Mouse (Mus musculus): ENCODE results near the gene Fam172a.
"Not testable (repeated sequence)": the region's sequence is repeated elsewhere in the genome, so short reads cannot be mapped to it uniquely, and the experiment has no call there.

The Fam172a gene

DNA sequence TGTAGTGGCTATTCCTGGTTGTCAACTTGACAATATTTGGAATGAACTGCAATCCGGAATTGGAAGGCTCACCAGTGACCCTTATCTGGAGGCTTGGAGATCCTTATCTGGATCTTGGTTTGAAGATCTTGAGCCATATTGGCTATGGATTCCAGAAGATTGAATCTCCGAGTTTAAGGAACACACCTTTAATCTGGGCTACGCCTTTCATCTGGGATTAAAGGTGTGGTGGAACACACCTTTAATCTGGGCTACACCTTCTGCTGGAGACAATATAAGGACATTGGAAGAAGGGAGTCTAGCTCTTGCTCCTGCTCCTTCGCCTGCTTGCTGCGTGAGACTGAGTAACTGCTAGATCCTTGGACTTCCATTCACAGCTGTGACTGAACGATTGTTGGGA is at the start of gene Fam172a:
Gene Fam172a (plus strand): TSS at position 301 of the 400 bp plus-strand sequence.
- DNase-seq (ENCODE audit: low read depth, low spot score): not testable (repeated sequence)

DNA sequence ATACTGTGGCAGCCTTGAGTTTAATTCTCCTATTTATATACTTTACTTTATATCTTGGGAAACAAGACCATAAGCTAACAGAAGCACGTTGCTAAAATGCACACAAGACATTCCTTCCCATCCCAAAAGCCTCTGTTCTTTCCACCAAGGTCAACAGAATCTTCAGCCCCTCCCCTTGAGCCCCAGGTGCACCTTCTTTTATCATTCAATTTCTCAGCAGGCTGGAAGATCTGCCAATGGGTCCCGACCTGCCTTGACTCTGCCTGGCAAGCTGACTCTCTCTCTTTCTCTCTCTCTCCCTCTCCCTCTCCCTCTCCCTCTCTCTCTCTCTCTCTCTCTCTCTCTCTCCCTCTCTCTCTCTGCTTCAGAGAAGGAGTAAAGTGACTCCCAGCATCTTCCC is 13.2 kb upstream of the Fam172a start:
- no peak for DNase-seq (ENCODE audit: low read depth, low spot score)

DNA sequence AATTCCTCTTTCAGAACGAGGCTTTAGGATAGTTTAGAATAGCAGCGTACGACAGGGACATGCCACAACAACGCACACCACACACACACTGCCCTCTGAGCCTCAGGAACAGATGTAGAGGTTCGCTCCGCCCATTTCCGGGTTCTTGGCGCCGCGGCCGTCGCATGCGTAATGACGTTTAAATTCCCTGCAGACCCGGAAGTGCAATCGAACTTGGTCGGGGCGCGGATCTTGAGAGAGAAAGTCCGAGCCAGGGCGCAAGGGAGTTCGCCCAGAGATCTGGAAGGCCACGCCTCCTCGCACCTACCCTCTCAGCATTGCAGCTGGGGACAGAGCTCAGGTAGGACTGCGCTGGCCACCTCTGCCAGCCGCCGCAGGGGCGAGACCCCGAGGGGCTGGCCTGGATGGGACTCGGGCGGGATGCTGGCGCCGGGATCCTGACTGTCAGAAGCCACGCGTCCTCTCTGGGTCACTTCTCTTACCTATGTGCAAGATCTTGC is 6.7 kb downstream of the Fam172a start:
- DNase-seq (ENCODE audit: low read depth, low spot score): peak; percentile 78

DNA sequence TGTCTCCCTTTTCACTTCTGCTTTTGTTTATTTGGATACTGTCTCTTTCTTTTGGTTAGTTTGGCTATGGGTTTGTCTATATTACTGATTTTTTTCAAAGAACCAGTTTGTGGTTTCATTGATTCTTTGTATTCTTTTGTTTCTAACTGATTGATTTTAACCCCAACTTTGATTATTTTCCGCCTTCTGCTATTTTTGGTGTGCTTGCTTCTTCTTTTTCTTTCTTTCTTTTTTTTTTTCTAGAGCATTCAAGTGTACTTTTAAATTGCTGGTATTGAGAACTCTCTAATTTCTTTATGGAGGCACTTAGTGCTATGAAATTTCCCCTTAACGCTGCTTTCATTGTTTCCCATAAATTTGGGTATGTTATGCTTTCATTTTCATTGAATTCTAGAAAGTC is 15.7 kb downstream of the Fam172a start:
- no peak for DNase-seq (ENCODE audit: low read depth, low spot score)

DNA sequence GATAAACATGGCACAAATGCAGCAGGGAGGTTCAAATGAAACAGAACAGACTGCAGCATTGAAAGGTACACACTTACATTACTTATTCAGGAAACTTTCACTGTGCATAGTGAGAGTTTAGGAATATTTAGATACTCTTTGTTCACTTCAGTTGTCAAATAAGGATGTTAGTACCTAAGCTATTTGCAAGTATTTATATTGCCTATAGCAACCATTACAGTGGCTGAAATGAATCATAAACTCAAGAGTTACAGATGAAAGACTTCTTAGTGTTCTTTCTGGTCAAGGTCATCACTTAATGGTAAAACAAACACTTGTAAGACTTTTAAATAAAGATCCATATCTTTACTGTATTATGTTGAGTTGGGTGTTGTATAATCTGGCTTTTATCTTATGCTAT is 41.0 kb downstream of the Fam172a start:
- no peak for DNase-seq (ENCODE audit: low read depth, low spot score)

DNA sequence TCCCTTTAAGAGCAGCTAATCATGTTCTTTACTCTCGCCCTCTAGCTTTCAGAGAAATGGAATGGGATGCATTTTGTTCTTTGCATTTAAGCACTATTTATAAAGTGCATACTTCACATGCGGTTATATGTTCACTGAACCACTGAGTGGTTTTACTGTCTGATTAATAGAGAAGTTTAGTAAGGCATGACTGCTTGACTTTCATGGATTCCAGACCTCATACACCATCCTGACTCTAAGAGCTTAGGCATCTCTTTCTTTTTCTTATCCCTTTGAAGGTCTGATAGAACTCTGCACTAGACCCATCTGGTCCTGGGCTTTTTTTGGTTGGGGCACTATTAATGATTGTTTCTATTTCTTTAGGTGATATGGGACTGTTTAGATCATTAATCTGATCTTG is 75.8 kb downstream of the Fam172a start:
- DNase-seq (ENCODE audit: low read depth, low spot score): no peak

DNA sequence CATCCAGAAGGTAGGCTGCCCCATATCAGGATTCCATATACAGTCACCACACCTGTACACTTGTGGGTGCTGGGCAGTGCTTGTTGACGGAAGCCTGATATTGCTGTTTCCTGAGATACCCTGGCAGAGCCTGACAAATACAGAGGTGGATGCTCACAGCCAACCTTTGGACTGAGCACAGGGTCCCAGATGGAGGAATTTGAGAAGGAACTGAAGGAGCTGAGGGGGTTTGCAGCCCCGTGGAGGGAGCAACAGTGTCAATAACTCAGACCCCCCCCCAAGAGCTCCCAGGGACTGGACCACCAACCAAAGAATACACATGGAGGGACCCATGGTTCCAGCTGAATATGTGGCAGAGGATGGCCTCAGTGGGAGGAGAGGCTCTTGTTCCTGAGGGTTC is 105.5 kb downstream of the Fam172a start:
- not testable (repeated sequence) for DNase-seq (ENCODE audit: low read depth, low spot score)

DNA sequence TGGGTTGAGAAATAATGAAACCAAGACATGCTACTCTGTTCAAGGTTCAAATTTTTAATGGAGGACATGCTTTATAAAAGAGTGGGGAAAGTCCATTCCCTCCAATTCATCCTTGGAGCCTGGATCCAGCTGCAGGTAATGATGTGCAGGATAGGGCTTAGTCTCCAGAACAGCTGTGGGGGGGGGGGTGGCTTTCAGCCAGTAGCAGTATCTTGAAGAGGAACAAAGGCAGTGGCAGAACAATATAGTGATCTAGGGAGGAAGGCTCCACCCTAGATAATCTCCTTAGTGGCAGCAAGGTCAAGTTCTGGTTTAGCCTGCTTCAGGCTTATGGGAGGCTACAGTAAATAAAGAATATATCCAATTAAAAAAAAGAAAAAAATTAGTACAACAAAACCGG is 108.6 kb downstream of the Fam172a start:
- DNase-seq (ENCODE audit: low read depth, low spot score): no peak

DNA sequence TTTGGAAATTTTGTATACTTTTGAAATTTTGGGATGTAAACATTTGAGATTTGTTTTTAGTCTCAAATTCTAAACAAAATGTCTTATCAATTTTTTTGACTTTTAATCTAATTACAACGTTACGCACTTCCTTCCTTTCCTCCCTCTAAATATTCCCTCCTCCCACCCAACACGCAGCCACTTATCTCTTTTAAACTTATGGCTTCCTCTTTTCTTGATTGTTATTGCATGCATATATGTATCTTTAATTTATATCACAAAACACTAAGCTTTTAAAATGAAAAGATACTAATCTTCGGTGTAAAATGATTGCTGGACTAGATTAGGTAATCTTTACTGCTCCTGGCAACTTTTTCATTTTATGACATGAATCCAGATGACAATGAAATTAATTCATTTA is 124.3 kb downstream of the Fam172a start:
- no peak for DNase-seq (ENCODE audit: low read depth, low spot score)

DNA sequence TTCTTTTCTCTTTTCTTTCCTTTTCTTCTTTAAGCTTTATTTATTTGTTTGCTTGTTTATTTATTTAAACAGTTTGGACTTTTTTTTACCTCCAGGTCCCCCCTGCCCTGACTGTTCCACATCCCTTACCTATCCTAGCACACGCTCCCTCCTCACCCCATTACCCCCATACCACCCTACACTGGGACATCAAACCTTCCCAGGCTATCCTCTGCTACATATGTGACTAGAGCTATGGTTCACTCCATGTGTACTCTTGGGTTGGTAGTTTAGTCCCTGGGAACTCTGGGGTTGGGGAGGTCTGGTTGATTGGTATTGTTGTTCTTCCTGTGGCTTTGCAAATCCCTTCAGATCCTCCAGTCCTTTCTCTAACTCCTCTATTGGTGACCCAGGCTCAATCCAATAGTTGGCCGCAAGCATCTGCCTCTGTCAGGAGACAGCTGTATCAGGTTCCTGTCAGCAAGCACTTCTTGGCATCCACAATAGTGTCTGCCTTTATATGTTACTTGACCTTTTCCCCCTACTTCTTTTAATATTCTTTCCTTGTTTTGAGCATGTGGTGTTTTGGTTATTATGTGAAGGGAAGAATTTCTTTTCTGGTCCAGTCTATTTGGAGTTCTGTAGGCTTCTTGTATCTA is 141.3 kb downstream of the Fam172a start:
- DNase-seq (ENCODE audit: low read depth, low spot score): no peak

DNA sequence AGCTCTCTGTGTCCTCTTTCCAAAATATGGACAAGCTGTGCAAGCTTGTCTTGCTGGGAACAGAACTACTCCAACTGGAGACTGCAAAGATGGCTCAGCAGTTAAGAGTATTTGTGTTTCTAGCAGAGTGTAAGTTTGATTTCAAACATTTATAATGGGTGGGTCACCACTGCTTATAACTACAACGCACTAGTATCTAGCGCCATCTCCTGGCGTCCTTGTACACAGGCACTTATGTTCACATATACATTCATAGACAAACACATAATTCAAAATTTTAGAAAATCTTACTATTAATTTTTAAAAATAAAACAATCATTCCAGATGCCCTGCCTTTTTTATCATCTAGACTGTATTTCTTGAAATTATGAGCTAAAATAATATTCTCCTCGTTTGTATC is 147.0 kb downstream of the Fam172a start:
- DNase-seq (ENCODE audit: low read depth, low spot score): no peak

DNA sequence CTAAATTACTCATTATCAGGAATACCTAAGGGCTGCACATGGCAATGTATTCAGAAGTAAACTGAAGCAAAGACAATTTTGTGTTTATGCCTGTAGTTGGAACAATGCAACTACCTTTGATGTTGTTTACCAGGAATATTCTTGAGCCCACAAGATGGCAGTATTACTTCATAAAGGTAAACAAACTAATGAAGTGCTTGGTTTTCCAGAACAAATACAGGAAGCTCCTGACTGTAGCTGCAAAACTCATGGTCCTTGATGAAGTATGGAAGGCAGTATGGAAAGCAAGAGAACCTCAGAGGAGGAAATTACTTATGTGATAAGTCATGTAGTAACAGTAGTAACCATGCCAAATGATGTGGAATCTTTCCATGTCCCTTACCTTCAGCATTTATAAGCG is 163.0 kb downstream of the Fam172a start:
- no peak for DNase-seq (ENCODE audit: low read depth, low spot score)

DNA sequence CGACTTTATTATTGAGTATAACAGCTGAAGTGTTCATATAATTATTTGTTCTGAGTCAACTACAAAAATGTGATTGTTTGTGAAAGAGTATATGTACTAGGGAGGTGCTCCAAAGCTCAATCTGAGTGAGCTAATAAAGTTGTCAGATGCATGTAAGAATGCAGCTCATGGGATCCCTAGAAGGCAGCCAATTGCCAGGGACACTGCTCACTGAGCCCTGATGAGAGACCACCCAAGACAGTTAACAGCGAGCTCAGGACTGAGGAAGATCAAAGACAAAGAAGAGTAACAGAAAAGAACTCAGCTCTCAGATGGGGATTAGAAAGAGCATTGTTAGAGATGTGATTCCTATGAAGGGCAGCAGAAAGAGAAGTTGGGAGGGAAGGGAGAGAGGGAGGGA is 166.5 kb downstream of the Fam172a start:
- DNase-seq (ENCODE audit: low read depth, low spot score): no peak

DNA sequence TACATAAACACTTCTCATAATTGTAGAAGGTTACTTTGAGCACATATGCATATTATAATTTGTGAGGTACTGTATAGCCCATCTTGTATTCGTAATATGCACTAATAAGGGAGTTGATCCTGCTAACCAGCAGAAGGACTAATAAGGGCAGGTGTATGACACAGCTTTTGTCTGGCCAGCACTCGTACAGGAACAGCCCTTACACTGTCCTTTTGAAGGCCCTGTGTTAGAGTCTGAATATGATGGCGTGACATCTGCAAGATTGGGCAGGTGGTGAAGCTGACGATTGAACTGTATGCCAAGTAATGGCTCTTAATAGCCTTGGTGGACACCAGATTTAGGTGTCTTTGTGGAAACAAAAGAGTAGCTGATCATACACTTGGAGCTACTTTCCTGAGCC is 176.3 kb downstream of the Fam172a start:
- DNase-seq (ENCODE audit: low read depth, low spot score): no peak

DNA sequence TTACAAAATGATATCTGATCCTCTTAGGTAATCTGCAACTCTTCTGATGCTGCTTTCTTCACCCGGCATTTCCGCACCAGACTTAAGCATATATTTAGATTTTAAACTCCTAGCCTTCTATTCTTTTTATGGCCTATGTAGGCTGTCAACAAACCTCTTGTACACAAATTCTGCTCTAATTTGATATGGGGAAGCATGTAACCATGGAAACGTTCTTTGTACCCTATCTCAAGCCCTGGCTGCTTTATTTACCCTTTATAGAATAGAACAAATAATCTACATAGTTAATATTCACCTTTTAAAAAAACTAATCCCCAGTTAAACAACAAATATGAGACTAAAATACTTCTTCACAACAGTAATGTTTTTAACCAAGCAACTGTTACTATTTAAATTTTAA is 176.7 kb downstream of the Fam172a start:
- no peak for DNase-seq (ENCODE audit: low read depth, low spot score)

DNA sequence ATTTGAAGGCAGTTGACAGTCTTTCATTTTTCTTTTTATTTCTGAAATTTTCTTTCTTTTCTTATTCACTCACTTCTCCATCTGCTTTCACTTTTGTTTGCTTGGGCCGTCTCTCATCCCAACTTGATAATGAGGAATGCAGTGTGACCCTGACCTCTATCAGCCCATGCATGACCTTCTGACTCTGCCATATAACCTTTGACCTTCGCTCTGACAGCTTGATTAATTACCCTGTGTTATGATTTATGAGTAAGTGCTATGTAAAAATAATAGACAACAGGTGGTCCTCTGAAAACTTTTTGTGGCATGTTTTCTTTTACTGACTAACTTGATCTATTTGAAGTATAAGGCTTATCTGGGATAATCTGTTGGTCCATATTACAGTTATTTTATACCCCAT is 195.8 kb downstream of the Fam172a start:
- DNase-seq (ENCODE audit: low read depth, low spot score): no peak

DNA sequence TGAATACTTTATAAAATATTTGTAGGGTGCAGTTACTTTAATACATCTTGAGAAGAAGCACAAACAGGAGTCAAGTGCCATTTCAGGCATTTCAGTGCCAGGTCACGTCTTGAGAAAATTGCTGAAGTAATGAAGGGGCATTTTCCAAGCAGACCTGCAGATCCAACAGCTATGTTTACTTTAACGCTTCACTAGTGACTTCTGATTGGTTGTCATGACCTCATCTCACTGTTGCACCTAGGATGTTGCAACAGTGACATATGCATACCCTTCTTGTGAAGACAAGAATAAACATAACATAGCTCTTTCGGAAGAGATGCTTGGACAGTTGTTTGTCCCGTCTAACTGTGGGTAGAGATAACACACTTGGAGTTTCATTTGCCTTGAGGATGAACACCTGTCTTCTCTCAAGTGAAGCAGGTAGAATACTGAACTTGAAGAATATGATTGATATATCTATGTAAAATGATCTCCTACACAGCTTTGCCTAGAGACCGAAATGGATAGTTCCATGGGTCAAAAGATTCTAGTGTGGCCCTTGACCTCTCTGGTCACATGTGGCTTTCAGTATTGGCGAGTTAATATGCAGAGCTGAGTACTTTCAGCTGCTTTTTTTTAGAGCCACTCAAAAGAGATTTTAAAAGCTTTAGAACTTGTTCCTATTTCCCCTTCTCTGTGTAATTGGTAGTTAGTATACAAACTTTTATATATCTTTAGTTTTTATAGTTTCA is 196.4 kb downstream of the Fam172a start:
- DNase-seq (ENCODE audit: low read depth, low spot score): no peak

DNA sequence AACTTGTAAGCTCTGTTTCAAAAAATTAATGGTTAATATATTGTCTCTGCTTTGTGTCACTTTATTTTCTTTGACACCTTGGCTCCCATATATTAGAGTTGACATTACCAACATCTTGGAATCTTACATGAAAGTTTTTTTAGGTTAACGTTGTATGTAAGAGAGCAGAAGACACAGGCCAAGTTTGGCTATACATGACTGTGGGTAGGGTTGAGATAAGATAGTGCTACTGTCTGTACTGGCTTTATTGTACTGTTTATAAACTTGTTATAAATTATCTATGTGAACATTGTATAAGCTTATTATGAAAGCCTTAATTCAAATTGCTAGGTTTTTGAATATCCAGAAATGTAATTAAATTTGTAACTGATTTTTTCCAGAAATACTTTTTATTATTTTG is 197.9 kb downstream of the Fam172a start:
- DNase-seq (ENCODE audit: low read depth, low spot score): no peak

DNA sequence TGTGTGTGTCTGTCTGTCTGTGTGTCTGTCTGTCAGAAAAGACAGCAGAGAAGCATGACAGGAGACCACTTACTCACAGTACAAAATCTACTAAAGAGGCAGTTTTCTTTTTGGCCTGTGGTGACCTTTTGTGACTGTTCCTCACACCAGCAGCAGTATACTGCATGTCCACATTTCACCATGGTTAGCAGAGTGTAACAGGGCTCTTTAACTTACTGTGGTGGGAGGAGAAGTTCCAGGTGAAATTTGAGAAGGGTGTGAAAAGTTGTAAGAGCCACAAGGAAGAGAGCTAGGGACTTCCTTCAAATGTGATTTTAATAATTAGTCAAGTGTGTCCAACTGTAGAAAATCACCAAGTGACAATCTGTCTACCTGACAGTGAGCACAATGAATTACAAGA is 199.0 kb downstream of the Fam172a start:
- no peak for DNase-seq (ENCODE audit: low read depth, low spot score)

DNA sequence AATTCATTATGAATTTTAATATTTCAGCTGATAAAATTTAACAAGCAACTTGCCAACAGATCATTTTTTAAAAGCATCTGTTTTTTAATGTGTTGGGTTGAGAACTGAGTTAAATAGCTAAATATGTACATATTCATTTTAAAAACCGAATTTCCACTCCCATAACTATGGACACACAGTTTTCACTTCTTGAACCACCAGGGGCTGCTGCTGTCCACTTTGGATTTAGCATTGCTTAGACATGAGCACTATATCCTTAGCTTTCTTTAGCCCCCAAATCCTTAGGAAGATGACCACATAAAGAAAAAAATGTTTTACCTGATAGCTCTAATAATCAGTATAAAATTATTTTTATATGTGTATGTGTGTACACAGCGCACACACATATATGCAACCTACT is 207.4 kb downstream of the Fam172a start:
- no peak for DNase-seq (ENCODE audit: low read depth, low spot score)

DNA sequence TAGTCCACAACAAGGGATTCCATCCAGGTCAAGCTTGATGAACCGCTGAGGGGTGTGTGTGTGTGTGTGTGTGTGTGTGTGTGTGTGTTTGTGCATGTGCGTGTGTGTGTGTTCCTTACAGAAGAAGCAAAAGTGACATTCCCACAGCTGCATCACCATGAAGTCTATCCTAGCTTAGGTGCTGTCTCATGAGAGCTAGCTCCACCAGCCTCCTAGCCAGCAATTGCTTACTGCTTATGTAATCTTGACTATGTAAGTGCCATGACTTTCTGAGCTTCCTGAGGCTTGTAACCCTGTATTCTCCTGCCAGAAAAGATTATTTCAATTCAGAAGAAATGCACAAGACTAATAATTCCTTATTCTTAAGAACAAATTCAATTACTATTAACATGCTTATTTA is 221.0 kb downstream of the Fam172a start:
- DNase-seq (ENCODE audit: low read depth, low spot score): no peak

DNA sequence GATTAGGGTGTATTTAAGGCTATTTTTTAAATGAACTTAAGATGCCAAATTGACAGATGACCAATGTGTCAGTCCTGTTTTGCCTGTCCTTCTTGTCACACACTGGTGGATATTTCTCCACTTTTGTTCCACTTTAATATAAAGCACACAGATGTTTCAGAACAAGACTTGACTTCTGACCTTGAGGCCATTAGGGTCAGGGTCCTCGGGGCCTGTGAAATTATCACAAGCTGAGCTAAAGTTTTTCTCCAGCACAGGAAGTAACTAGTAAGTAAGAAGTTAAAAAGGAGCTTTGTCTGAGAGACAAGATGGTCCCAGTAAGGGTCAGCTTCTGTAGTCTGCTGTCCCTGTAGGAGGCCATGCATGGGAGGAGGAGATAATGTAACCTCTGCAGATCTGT is 255.8 kb downstream of the Fam172a start:
- no peak for DNase-seq (ENCODE audit: low read depth, low spot score)

DNA sequence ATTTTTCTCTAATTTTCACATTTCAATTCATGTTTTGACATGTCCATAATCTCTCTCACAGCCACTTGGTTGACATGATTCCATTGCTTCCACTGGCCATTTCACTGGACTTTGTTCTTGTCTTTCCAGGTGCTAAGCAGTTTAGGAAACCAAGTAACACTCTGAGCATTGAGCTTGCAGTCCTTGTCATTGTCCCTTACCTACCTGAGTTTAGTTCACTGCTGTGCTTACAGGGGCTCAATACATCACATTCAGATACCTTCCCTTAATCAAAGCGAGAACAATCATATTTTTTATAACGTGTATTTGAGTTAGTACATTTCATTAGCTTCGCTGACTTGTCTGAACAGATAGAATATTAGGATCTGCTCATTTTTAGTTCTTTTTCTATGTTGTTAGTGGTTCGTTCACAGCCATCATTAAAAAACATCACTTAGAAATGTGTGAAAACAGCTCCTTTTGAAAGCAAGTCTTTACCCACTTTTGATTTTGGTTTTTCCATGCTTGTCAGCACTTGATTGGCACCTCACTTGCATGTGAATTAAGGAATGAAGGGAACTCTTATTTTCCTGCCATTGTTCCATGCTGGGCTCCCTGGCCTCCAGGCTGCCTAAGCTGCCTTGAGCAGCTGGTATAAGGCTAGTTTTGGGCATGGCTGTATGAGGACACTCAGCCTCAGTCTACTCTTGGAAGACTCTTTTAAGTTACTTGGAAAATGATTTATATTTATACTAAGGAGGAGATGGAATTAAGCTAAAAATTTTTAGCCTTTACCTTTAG is 257.9 kb downstream of the Fam172a start:
- no peak for DNase-seq (ENCODE audit: low read depth, low spot score)

Measured in skeletal muscle tissue, adult 2 months (tissue).